Mouse (Mus musculus): ENCODE measurements around the gene Gm614.

- TF ChIP-seq EP300 (IDR thresholded peaks at IDR 0.05; ENCODE audit: low read depth) (no peak), CTCF (IDR thresholded peaks at IDR 0.05; ENCODE audit: low read depth) (no peak)
Observed at GRCm38 (mm10) chrX:101300427-101301030, 36.7 kb upstream of the Gm614 start.

Data from heart, postnatal 0 days (tissue).